Mouse (Mus musculus): ENCODE measurements around the gene Nfat5. TPM values are rescaled to one million over a fixed set of nuclear protein-coding genes. Genes with fewer than 3 reads are reported as not detected.

Gene Nfat5
- 100 to 1,000 TPM in 1 of 2 experiments, 10 to 100 TPM in 1; 66.5 to 101 TPM for total RNA-seq (2021)
- long read RNA-seq, experiment 1, partial matches to known transcripts: 0 of 3 reads
- long read RNA-seq, experiment 1, other reads (novel, unspliced or antisense): 2 of 3 reads
- long read RNA-seq, experiment 2, full-length matches to known transcripts: 3 of 12 reads
- long read RNA-seq, experiment 2, partial matches to known transcripts: 4 of 12 reads
- long read RNA-seq, experiment 2, other reads (novel, unspliced or antisense): 5 of 12 reads

- DNase-seq (ENCODE audit: low spot score in 2 of 2): peak; percentile 100
These were observed at the start of gene Nfat5 for GRCm38 (mm10) chr8:107292928-107293601. TSS of gene Nfat5 (plus strand) at chr8:107293470.

GRCm38 (mm10) chr8:107244218-107244617, 49.1 kb upstream of the Nfat5 start:
- DNase-seq (ENCODE audit: low spot score in 2 of 2): no peak

GRCm38 (mm10) chr8:107248456-107248855, 44.8 kb upstream of the Nfat5 start:
- no peak for DNase-seq (ENCODE audit: low spot score in 2 of 2)

GRCm38 (mm10) chr8:107251481-107252104, 41.7 kb upstream of the Nfat5 start:
- DNase-seq (ENCODE audit: low spot score in 2 of 2): no peak

GRCm38 (mm10) chr8:107253121-107253520, 40.1 kb upstream of the Nfat5 start:
- DNase-seq (ENCODE audit: low spot score in 2 of 2): no peak

GRCm38 (mm10) chr8:107254403-107254802, 38.9 kb upstream of the Nfat5 start:
- DNase-seq (ENCODE audit: low spot score in 2 of 2): peak; percentile 22 to 29

- DNase-seq (ENCODE audit: low spot score in 2 of 2): peak; percentile 41 to 71
These were observed 38.3 kb upstream of the Nfat5 start for GRCm38 (mm10) chr8:107254951-107255457.

GRCm38 (mm10) chr8:107257223-107257622, 36.0 kb upstream of the Nfat5 start:
- no peak for DNase-seq (ENCODE audit: low spot score in 2 of 2)

- DNase-seq (ENCODE audit: low spot score in 2 of 2): no peak
These were observed 33.1 kb upstream of the Nfat5 start for GRCm38 (mm10) chr8:107260120-107260519.

GRCm38 (mm10) chr8:107261172-107261571, 32.1 kb upstream of the Nfat5 start:
- DNase-seq (ENCODE audit: low spot score in 2 of 2): no peak

GRCm38 (mm10) chr8:107262046-107262705, 31.1 kb upstream of the Nfat5 start:
- DNase-seq (ENCODE audit: low spot score in 2 of 2): no peak

- no peak for DNase-seq (ENCODE audit: low spot score in 2 of 2)
These were observed 27.5 kb upstream of the Nfat5 start for GRCm38 (mm10) chr8:107265811-107266210.

GRCm38 (mm10) chr8:107268501-107268900, 24.8 kb upstream of the Nfat5 start:
- no peak for DNase-seq (ENCODE audit: low spot score in 2 of 2)

- no peak for DNase-seq (ENCODE audit: low spot score in 2 of 2)
These were observed 24.1 kb upstream of the Nfat5 start for GRCm38 (mm10) chr8:107269191-107269590.

GRCm38 (mm10) chr8:107269617-107270139, 23.6 kb upstream of the Nfat5 start:
- DNase-seq (ENCODE audit: low spot score in 2 of 2): no peak

GRCm38 (mm10) chr8:107270287-107270686, 23.0 kb upstream of the Nfat5 start:
- DNase-seq (ENCODE audit: low spot score in 2 of 2): no peak

- no peak for DNase-seq (ENCODE audit: low spot score in 2 of 2)
These were observed 22.5 kb upstream of the Nfat5 start for GRCm38 (mm10) chr8:107270751-107271150.

- DNase-seq (ENCODE audit: low spot score in 2 of 2): no peak
These were observed 15.9 kb upstream of the Nfat5 start for GRCm38 (mm10) chr8:107277323-107277883.

GRCm38 (mm10) chr8:107278571-107278970, 14.7 kb upstream of the Nfat5 start:
- DNase-seq (ENCODE audit: low spot score in 2 of 2): no peak

- no peak for DNase-seq (ENCODE audit: low spot score in 2 of 2)
These were observed 6.6 kb upstream of the Nfat5 start for GRCm38 (mm10) chr8:107286686-107287085.

GRCm38 (mm10) chr8:107287522-107287921, 5.7 kb upstream of the Nfat5 start:
- DNase-seq (ENCODE audit: low spot score in 2 of 2): no peak
